Mouse (Mus musculus) stomach, embryonic 16.5 days (tissue): Measurements from ENCODE around the gene Id1. TPM values are rescaled to one million over a fixed set of nuclear protein-coding genes. Genes with fewer than 3 reads are reported as not detected.

ENCODE experiments used
- ATAC-seq: fragments of 200-750 bp; cut with Nextera tagmentation; 2 replicates; pipeline ENCODE4 v1.8.0; 2017; ENCODE audit warnings: moderate number of reproducible peaks, moderate TSS enrichment; ENCODE audit not compliant: insufficient read depth, low FRiP score
- H3K27ac ChIP-seq: fragments of 300-500 bp; sonication (generic); 2 replicates; pipeline ENCODE4 v1.5.1; 2014; ENCODE audit warnings: low read length
- H3K27me3 ChIP-seq: fragments of 300-500 bp; sonication (generic); 2 replicates; pipeline ENCODE4 v1.6.1; 2014; ENCODE audit warnings: low read length, control low read depth, mixed read lengths; ENCODE audit not compliant: control insufficient read depth, insufficient read depth
- H3K36me3 ChIP-seq: fragments of 300-500 bp; sonication (generic); 2 replicates; pipeline ENCODE4 v1.6.1; 2014; ENCODE audit warnings: low read length; ENCODE audit not compliant: control insufficient read depth, insufficient read depth
- H3K4me1 ChIP-seq: fragments of 300-500 bp; sonication (generic); 2 replicates; pipeline ENCODE4 v1.6.1; 2014; ENCODE audit warnings: low read length, control low read depth, mixed read lengths; ENCODE audit not compliant: control insufficient read depth, insufficient read depth
- H3K4me2 ChIP-seq: fragments of 300-500 bp; sonication (generic); 2 replicates; pipeline ENCODE4 v1.6.1; 2014; ENCODE audit warnings: low read depth, low read length, mixed read lengths
- H3K4me3 ChIP-seq: fragments of 300-500 bp; sonication (generic); replicated peaks from 2 replicates; pipeline ENCODE4 v1.5.1; 2014; ENCODE audit warnings: mild to moderate bottlenecking, low read length
- H3K9ac ChIP-seq: fragments of 300-500 bp; sonication (generic); 2 replicates; pipeline ENCODE4 v1.6.1; 2014; ENCODE audit warnings: low read length
- H3K9me3 ChIP-seq: fragments of 300-500 bp; sonication (generic); replicated peaks from 2 replicates; pipeline ENCODE4 v1.6.1; 2016; ENCODE audit warnings: low read length, control low read depth; ENCODE audit not compliant: control insufficient read depth
- WGBS: fragments of 180-500 bp; shearing (Covaris S2); extraction: QIAGEN DNeasy Blood & Tissue Kit; methylation state at CpG from one replicate; pipeline ENCODE4 v1.1.7; 2014; 5-methylcytosine and 5-hydroxymethylcytosine counted together
- polyA plus RNA-seq: library from polyadenylated mRNA; unstranded; fragments of >200 nt; fragmentation: Nextera tagmentation; extraction: Ambion mirVana; gene quantifications from 2 replicates; pipeline ENCODE4 v1.2.1, GENCODE M21; 2015

Gene Id1
- polyA plus RNA-seq, 1 experiment from 2014 or later: 125 TPM

GRCm38 (mm10) chr2:152726751-152727335, 9.2 kb upstream of the Id1 start:
- peak; percentile 24; the same call in 1 of the 2 replicates for ATAC-seq
- peaks cover 48% of the 10 kb centered on the region for H3K4me1 ChIP-seq

GRCm38 (mm10) chr2:152727795-152728510, 8.1 kb upstream of the Id1 start:
- Histone ChIP-seq H3K4me1 (peaks cover 50% of the 10 kb centered on the region), H3K4me3 (no peak overlapping the region), H3K27me3 (peaks cover 2% of the 10 kb centered on the region; the same call in 1 of the 2 replicates), H3K36me3 (no peaks in the 10 kb centered on the region), H3K9me3 (no peaks in the 10 kb centered on the region), H3K9ac (peak overlapping the region; percentile 53), H3K4me2 (no peak overlapping the region), H3K27ac (peak overlapping the region; percentile 87)
- ATAC-seq: no peak
- WGBS: 76% methylated on average over 14 of the region's 14 CpGs

More at GRCm38 (mm10) chr2:152726751-152727335, 9.2 kb upstream of the Id1 start:
- no peak overlapping the region for H3K4me3 ChIP-seq
- no peak overlapping the region for H3K4me2 ChIP-seq
- H3K9me3 ChIP-seq: no peaks in the 10 kb centered on the region
- H3K27me3 ChIP-seq: peaks cover 2% of the 10 kb centered on the region; the same call in 1 of the 2 replicates
- H3K36me3 ChIP-seq: no peaks in the 10 kb centered on the region
- H3K9ac ChIP-seq: no peak overlapping the region
- WGBS: 28% methylated on average over 6 of the region's 6 CpGs
- H3K27ac ChIP-seq: peak overlapping the region; percentile 87

- Histone ChIP-seq H3K9me3 (no peaks in the 10 kb centered on the region), H3K4me3 (no peak overlapping the region), H3K4me1 (peaks cover 55% of the 10 kb centered on the region), H3K9ac (no peak overlapping the region), H3K27ac (peak overlapping the region; percentile 87), H3K36me3 (no peaks in the 10 kb centered on the region), H3K27me3 (no peaks in the 10 kb centered on the region), H3K4me2 (no peak overlapping the region)
- ATAC-seq: no peak
- WGBS: 65% methylated on average over 7 of the region's 7 CpGs
These were observed 7.5 kb upstream of the Id1 start for GRCm38 (mm10) chr2:152728594-152728993.

GRCm38 (mm10) chr2:152729013-152729635, 6.9 kb upstream of the Id1 start:
- no peaks in the 10 kb centered on the region for H3K27me3 ChIP-seq
- 32% methylated on average over 8 of the region's 8 CpGs for WGBS
- no peaks in the 10 kb centered on the region for H3K9me3 ChIP-seq
- H3K27ac ChIP-seq: peak overlapping the region; percentile 87
- no peak overlapping the region; the same call in 1 of the 2 replicates for H3K4me2 ChIP-seq
- H3K4me3 ChIP-seq: no peak overlapping the region
- H3K9ac ChIP-seq: peak overlapping the region; percentile 44; the same call in 1 of the 2 replicates
- H3K4me1 ChIP-seq: peaks cover 55% of the 10 kb centered on the region
- no peaks in the 10 kb centered on the region for H3K36me3 ChIP-seq
- peak; percentile 21 for ATAC-seq

GRCm38 (mm10) chr2:152729636-152730020, 6.4 kb upstream of the Id1 start:
- WGBS: 14% methylated on average over 7 of the region's 7 CpGs
- Histone ChIP-seq H3K4me3 (no peak overlapping the region), H3K27me3 (no peaks in the 10 kb centered on the region), H3K4me2 (no peak overlapping the region; the same call in 1 of the 2 replicates), H3K9ac (peak overlapping the region; percentile 44; the same call in 1 of the 2 replicates), H3K4me1 (peaks cover 56% of the 10 kb centered on the region), H3K9me3 (no peaks in the 10 kb centered on the region), H3K36me3 (no peaks in the 10 kb centered on the region), H3K27ac (peak overlapping the region; percentile 87)
- peak; percentile 82 for ATAC-seq

- ATAC-seq: no peak
- H3K9ac ChIP-seq: no peak overlapping the region
- H3K4me2 ChIP-seq: no peak overlapping the region
- no peaks in the 10 kb centered on the region for H3K9me3 ChIP-seq
- no peaks in the 10 kb centered on the region for H3K27me3 ChIP-seq
- H3K4me3 ChIP-seq: no peak overlapping the region
- H3K36me3 ChIP-seq: no peaks in the 10 kb centered on the region
- 69% methylated on average over 2 of the region's 2 CpGs for WGBS
- peaks cover 53% of the 10 kb centered on the region for H3K4me1 ChIP-seq
- H3K27ac ChIP-seq: peak overlapping the region; percentile 97; the same call in 1 of the 2 replicates
These were observed 2.9 kb upstream of the Id1 start for GRCm38 (mm10) chr2:152733201-152733600.

GRCm38 (mm10) chr2:152734501-152734900, 1.6 kb upstream of the Id1 start:
- no peak for ATAC-seq
- peak overlapping the region; percentile 89 for H3K4me2 ChIP-seq
- H3K36me3 ChIP-seq: no peaks in the 10 kb centered on the region
- H3K27ac ChIP-seq: peak overlapping the region; percentile 97
- H3K9me3 ChIP-seq: no peaks in the 10 kb centered on the region
- H3K9ac ChIP-seq: peak overlapping the region; percentile 59
- H3K27me3 ChIP-seq: no peaks in the 10 kb centered on the region
- 9% methylated on average over 10 of the region's 10 CpGs for whole genome bisulfite sequencing
- H3K4me3 ChIP-seq: peak overlapping the region; percentile 67
- peaks cover 47% of the 10 kb centered on the region for H3K4me1 ChIP-seq

GRCm38 (mm10) chr2:152734984-152735383, 1.1 kb upstream of the Id1 start:
- Histone ChIP-seq H3K36me3 (no peaks in the 10 kb centered on the region), H3K27ac (peak overlapping the region; percentile 97), H3K4me3 (peak overlapping the region; percentile 67), H3K9ac (peak overlapping the region; percentile 66), H3K9me3 (no peaks in the 10 kb centered on the region), H3K27me3 (no peaks in the 10 kb centered on the region), H3K4me2 (peak overlapping the region; percentile 89), H3K4me1 (peaks cover 45% of the 10 kb centered on the region)
- WGBS: 0% methylated on average over 28 of the region's 28 CpGs
- peak; percentile 87 for ATAC-seq

GRCm38 (mm10) chr2:152736748-152737147, 697 bp downstream of the Id1 start:
- Histone ChIP-seq H3K9me3 (no peaks in the 10 kb centered on the region), H3K4me1 (peaks cover 57% of the 10 kb centered on the region), H3K36me3 (no peaks in the 10 kb centered on the region), H3K4me2 (peak overlapping the region; percentile 89), H3K27ac (peak overlapping the region; percentile 97), H3K4me3 (peak overlapping the region; percentile 67), H3K9ac (peak overlapping the region; percentile 89), H3K27me3 (no peaks in the 10 kb centered on the region)
- WGBS: under 1% methylated on average over 22 of the region's 22 CpGs
- no peak for ATAC-seq
